Mouse (Mus musculus) heart, embryonic 11.5 days (tissue): Measurements from ENCODE around the gene Slf2. TPM values are rescaled to one million over a fixed set of nuclear protein-coding genes. Genes with fewer than 3 reads are reported as not detected.

Experiments
- ATAC-seq: fragments of 200-750 bp; cut with Nextera tagmentation; replicated peaks from 2 replicates; pipeline ENCODE4 v1.8.0; 2017; ENCODE audit warnings: moderate library complexity; ENCODE audit not compliant: insufficient number of reproducible peaks, low FRiP score, low TSS enrichment
- H3K27ac ChIP-seq: fragments of 300-500 bp; sonication (generic); 2 replicates; pipeline ENCODE4 v1.5.1; 2014; ENCODE audit warnings: mild to moderate bottlenecking, low read depth, low read length
- H3K27me3 ChIP-seq: fragments of 300-500 bp; sonication (generic); 2 replicates; pipeline ENCODE4 v1.6.1; 2014; ENCODE audit warnings: mild to moderate bottlenecking, low read length, mixed read lengths; ENCODE audit not compliant: control insufficient read depth, insufficient read depth
- H3K36me3 ChIP-seq: fragments of 300-500 bp; sonication (generic); 2 replicates; pipeline ENCODE4 v1.6.1; 2014; ENCODE audit warnings: mild to moderate bottlenecking, low read length, moderate library complexity, mixed read lengths; ENCODE audit not compliant: control insufficient read depth, insufficient read depth
- H3K4me1 ChIP-seq: fragments of 300-500 bp; sonication (generic); 2 replicates; pipeline ENCODE4 v1.6.1; 2014; ENCODE audit warnings: low read length; ENCODE audit not compliant: control insufficient read depth, insufficient read depth
- H3K4me2 ChIP-seq: fragments of 300-500 bp; sonication (generic); 2 replicates; pipeline ENCODE4 v1.6.1; 2014; ENCODE audit warnings: mild to moderate bottlenecking, moderate library complexity
- H3K4me3 ChIP-seq: fragments of 300-500 bp; sonication (generic); 2 replicates; pipeline ENCODE4 v1.5.1; 2014; ENCODE audit warnings: low read depth, low read length
- H3K9ac ChIP-seq: fragments of 300-500 bp; sonication (generic); 2 replicates; pipeline ENCODE4 v1.6.1; 2014; ENCODE audit warnings: mild to moderate bottlenecking, low read depth, low read length, moderate library complexity
- H3K9me3 ChIP-seq: fragments of 300-500 bp; sonication (generic); replicated peaks from 2 replicates; pipeline ENCODE4 v1.6.1; 2016; ENCODE audit warnings: low read length; ENCODE audit not compliant: control insufficient read depth
- WGBS: fragments of 180-500 bp; shearing (Covaris S2); extraction: QIAGEN DNeasy Blood & Tissue Kit; methylation state at CpG from one replicate; pipeline ENCODE4 v1.1.7; 2014; ENCODE audit not compliant: insufficient replicate concordance; 5-methylcytosine and 5-hydroxymethylcytosine counted together
- polyA plus RNA-seq: library from polyadenylated mRNA; unstranded; fragments of >200 nt; fragmentation: Nextera tagmentation; extraction: Ambion mirVana; gene quantifications from 2 replicates; pipeline ENCODE4 v1.2.1, GENCODE M21; 2014

The Slf2 gene
- polyA plus RNA-seq, 1 experiment from 2014 or later: 57.1 TPM

- no peak for ATAC-seq
- no peaks in the 10 kb centered on the region for H3K36me3 ChIP-seq
Observed at GRCm38 (mm10) chr19:44921466-44922139, 9.3 kb upstream of the Slf2 start.

DNA sequence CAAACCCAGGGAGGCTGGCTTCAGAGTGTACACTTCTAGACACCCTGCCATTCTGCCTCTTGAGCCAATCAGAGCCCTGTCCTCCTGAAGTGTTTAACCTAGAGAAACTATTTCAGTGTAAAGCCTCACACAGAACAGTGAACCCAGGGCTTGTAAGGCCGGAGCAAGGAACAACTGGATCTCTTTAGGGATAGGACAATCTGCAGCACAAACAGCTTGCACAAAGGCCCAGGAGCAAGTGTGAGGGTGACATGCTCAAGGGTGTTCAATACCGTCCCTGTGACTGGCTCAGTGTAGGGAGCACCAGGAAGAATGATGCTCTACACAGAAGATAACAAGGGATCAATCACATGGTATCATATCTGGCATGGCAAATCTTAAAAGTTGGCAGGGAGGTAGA, 8.4 kb upstream of the Slf2 start:
- no peak for ATAC-seq
- no peaks in the 10 kb centered on the region for H3K27me3 ChIP-seq
- H3K4me3 ChIP-seq: no peak overlapping the region
- no peak overlapping the region for H3K27ac ChIP-seq
- no peak overlapping the region for H3K9ac ChIP-seq
- H3K36me3 ChIP-seq: no peaks in the 10 kb centered on the region
- H3K9me3 ChIP-seq: no peaks in the 10 kb centered on the region
- peaks cover 12% of the 10 kb centered on the region for H3K4me1 ChIP-seq
- WGBS: 65% methylated on average over 2 of the region's 2 CpGs
- no peak overlapping the region for H3K4me2 ChIP-seq

More at GRCm38 (mm10) chr19:44921466-44922139, 9.3 kb upstream of the Slf2 start:
- 52% methylated on average over 1 of the region's 1 CpGs for WGBS
- Histone ChIP-seq H3K4me3 (no peak overlapping the region), H3K9me3 (no peaks in the 10 kb centered on the region), H3K4me1 (peaks cover 6% of the 10 kb centered on the region), H3K9ac (no peak overlapping the region), H3K4me2 (no peak overlapping the region), H3K27ac (no peak overlapping the region), H3K27me3 (no peaks in the 10 kb centered on the region)

GRCm38 (mm10) chr19:44924699-44925098, 6.3 kb upstream of the Slf2 start:
- H3K27me3 ChIP-seq: no peaks in the 10 kb centered on the region
- ATAC-seq: no peak; the same call in 1 of the 2 replicates
- no peaks in the 10 kb centered on the region for H3K9me3 ChIP-seq
- H3K4me1 ChIP-seq: peaks cover 26% of the 10 kb centered on the region
- H3K4me2 ChIP-seq: no peak overlapping the region
- H3K9ac ChIP-seq: no peak overlapping the region
- no peak overlapping the region for H3K4me3 ChIP-seq
- 33% methylated on average over 5 of the region's 5 CpGs for whole genome bisulfite sequencing
- H3K27ac ChIP-seq: 0 out of 2 replicates have a peak overlapping the region, but pooled peaks have one; percentile 22
- no peaks in the 10 kb centered on the region for H3K36me3 ChIP-seq

DNA sequence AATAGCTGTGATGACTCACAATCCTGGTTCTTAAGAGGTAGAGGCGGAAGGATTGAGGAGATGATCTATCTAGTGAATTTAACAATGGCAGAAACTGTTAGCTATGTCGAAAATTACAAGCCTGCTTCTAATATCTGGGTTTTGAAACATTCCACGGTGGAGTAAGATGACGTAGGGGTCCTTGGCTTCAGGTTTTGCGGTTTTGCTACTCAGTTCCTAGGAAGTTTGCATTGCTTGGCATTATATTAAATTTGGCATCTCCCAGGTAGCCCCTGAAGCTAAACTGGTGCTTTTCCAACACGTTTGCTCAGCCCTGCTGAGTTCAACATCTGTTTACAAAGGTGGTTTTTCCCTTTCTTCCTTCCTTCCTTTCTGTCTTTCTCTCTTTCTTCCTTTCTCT, 4.2 kb upstream of the Slf2 start:
- H3K9ac ChIP-seq: no peak overlapping the region
- no peaks in the 10 kb centered on the region for H3K36me3 ChIP-seq
- ATAC-seq: no peak
- H3K4me1 ChIP-seq: peaks cover 34% of the 10 kb centered on the region
- no peaks in the 10 kb centered on the region for H3K27me3 ChIP-seq
- H3K4me2 ChIP-seq: no peak overlapping the region
- no peak overlapping the region for H3K27ac ChIP-seq
- 69% methylated on average over 6 of the region's 6 CpGs for whole genome bisulfite sequencing
- H3K9me3 ChIP-seq: no peaks in the 10 kb centered on the region
- no peak overlapping the region for H3K4me3 ChIP-seq

- H3K4me1 ChIP-seq: peaks cover 37% of the 10 kb centered on the region
- H3K4me3 ChIP-seq: no peak overlapping the region
- H3K27ac ChIP-seq: peak overlapping the region; percentile 73
- no peak for ATAC-seq
- no peaks in the 10 kb centered on the region for H3K36me3 ChIP-seq
- WGBS: 30% methylated on average over 1 of the region's 1 CpGs
- H3K4me2 ChIP-seq: no peak overlapping the region
- no peaks in the 10 kb centered on the region for H3K27me3 ChIP-seq
- no peaks in the 10 kb centered on the region for H3K9me3 ChIP-seq
- H3K9ac ChIP-seq: no peak overlapping the region
Observed at GRCm38 (mm10) chr19:44927250-44927649, 3.7 kb upstream of the Slf2 start.

DNA sequence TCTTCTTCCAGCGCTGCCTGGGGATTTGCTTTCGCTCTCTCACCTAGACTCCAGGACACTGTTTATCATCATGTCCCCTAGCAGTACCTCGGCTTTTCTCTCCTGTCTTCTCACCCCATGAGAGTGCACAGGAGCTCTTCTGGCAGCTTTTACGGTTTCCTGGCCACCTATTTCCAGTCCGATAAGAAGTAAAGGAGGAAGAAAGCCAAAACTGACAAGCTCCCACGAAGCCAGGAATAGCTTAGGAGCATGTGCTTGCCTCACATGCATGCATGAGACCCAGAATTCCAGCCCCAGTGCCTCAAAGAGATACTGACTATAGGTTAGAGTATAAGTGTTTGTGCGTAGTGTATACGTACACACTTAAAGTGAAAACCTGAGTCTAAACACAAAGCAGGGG, 2.8 kb upstream of the Slf2 start:
- Histone ChIP-seq H3K4me1 (peaks cover 40% of the 10 kb centered on the region), H3K4me3 (no peak overlapping the region), H3K4me2 (peak overlapping the region; percentile 37), H3K27ac (peak overlapping the region; percentile 73), H3K9me3 (no peaks in the 10 kb centered on the region), H3K9ac (peak overlapping the region; percentile 1; the same call in 1 of the 2 replicates), H3K27me3 (no peaks in the 10 kb centered on the region), H3K36me3 (no peaks in the 10 kb centered on the region)
- 32% methylated on average over 8 of the region's 8 CpGs for WGBS
- ATAC-seq: no peak

DNA sequence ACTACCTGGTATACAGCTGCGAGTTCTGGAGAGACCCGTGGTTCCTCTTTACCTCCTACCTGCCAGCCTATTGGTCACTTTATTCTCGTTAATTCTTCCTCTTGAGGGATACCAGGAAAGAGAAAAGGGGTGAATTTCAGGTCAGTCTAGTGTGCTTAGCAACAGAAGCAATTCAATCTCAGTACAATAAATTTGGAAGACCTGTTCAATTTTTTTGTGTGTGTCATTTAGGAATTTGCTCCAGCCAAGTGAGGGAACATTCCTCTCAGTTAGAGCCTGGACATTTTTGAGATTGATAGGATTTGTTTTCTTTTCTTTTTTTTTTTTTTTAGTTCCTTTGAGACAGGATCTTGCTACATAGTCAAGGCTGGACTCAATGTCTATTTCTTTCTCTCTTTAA, 1.7 kb upstream of the Slf2 start:
- ATAC-seq: no peak
- WGBS: 56% methylated on average over 3 of the region's 3 CpGs

GRCm38 (mm10) chr19:44929663-44930062, 1.3 kb upstream of the Slf2 start:
- Histone ChIP-seq H3K4me2 (peak overlapping the region; percentile 73; the same call in 1 of the 2 replicates), H3K27me3 (no peaks in the 10 kb centered on the region), H3K9ac (no peak overlapping the region), H3K27ac (0 out of 2 replicates have a peak overlapping the region, but pooled peaks have one; percentile 48), H3K4me1 (peaks cover 38% of the 10 kb centered on the region), H3K9me3 (no peaks in the 10 kb centered on the region), H3K36me3 (no peaks in the 10 kb centered on the region), H3K4me3 (no peak overlapping the region)
- no peak for ATAC-seq
- WGBS: 48% methylated on average over 10 of the region's 10 CpGs

More for the DNA sequence above, 1.7 kb upstream of the Slf2 start:
- 0 out of 2 replicates have a peak overlapping the region, but pooled peaks have one; percentile 12 for H3K27ac ChIP-seq
- no peaks in the 10 kb centered on the region for H3K9me3 ChIP-seq
- H3K4me3 ChIP-seq: no peak overlapping the region
- peaks cover 40% of the 10 kb centered on the region for H3K4me1 ChIP-seq
- no peak overlapping the region for H3K4me2 ChIP-seq
- H3K36me3 ChIP-seq: no peaks in the 10 kb centered on the region
- no peaks in the 10 kb centered on the region for H3K27me3 ChIP-seq
- H3K9ac ChIP-seq: no peak overlapping the region

GRCm38 (mm10) chr19:44930122-44930521, 829 bp upstream of the Slf2 start:
- H3K27me3 ChIP-seq: no peaks in the 10 kb centered on the region
- no peaks in the 10 kb centered on the region for H3K9me3 ChIP-seq
- peak overlapping the region; percentile 48; the same call in 1 of the 2 replicates for H3K27ac ChIP-seq
- 45% methylated on average over 2 of the region's 2 CpGs for WGBS
- H3K9ac ChIP-seq: peak overlapping the region; percentile 63
- H3K4me3 ChIP-seq: peak overlapping the region; percentile 94
- no peak for ATAC-seq
- peaks cover 37% of the 10 kb centered on the region for H3K4me1 ChIP-seq
- peaks cover 2% of the 10 kb centered on the region for H3K36me3 ChIP-seq
- peak overlapping the region; percentile 73 for H3K4me2 ChIP-seq
